Mouse (Mus musculus): Measurements from ENCODE around the gene Inip.
A peak's percentile ranks its signal among the peaks of the same experiment; 100 is the strongest.
"Not testable (repeated sequence)": the region's sequence is repeated elsewhere in the genome, so short reads cannot be mapped to it uniquely, and the experiment has no call there.

Gene Inip

DNA sequence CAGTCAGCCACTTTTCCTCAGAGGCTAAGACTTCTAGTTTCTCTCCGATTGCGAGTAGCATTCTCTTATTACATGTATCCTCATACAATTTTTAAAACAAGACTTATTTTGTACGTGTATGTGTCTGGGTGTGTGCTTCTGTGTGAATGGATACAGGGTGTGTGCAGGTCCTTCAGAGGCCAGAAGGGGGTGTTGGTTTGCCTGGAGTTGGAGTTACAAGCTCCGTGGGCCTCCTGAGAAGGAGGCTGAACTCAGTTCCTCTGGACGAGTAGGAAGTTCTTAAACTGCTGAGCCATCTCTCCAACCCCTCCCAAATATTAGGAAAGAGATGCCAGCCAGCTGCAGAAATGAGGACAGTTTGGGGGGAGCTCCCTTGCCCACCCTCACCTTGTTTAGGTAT lies 7.0 kb upstream of the Inip start:
- no peak for DNase-seq (ENCODE audit: low read depth, low spot score)

DNA sequence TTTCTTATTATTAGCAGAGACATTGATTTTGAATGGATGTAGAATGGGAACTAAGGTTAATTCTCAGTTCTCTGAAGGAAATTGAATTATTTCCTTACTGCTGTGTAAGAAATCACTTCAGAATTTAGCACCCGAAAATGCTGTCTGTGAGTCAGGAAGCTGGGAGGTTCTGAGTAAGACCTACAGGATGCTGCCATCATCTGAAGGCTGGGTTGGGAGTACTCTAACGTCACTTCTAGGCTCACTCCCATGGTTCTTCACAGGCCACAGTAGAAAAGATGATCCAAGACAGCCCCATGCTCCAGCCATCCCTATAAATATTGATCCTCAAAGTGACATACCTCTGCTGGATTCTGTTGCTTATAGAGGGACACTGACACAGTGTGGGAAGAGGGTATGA lies 6.1 kb upstream of the Inip start:
- no peak for DNase-seq (ENCODE audit: low read depth, low spot score)

DNA sequence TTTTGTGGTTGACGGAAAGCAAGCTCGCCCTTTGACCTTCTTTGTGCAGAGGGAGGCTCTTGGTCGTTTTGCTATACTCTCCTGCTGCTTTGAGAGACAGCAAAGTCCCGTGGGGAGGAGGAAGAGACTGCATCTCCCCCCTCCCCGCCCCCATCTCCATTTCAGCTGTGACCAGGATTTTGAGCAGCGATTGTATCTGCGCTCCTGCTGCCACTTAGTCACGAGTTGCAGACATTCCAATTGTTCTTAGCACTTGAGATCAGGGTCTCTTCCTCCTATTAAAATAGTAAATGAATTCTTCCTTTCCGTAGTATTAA lies 5.4 kb upstream of the Inip start:
- no peak for DNase-seq (ENCODE audit: low read depth, low spot score)

DNA sequence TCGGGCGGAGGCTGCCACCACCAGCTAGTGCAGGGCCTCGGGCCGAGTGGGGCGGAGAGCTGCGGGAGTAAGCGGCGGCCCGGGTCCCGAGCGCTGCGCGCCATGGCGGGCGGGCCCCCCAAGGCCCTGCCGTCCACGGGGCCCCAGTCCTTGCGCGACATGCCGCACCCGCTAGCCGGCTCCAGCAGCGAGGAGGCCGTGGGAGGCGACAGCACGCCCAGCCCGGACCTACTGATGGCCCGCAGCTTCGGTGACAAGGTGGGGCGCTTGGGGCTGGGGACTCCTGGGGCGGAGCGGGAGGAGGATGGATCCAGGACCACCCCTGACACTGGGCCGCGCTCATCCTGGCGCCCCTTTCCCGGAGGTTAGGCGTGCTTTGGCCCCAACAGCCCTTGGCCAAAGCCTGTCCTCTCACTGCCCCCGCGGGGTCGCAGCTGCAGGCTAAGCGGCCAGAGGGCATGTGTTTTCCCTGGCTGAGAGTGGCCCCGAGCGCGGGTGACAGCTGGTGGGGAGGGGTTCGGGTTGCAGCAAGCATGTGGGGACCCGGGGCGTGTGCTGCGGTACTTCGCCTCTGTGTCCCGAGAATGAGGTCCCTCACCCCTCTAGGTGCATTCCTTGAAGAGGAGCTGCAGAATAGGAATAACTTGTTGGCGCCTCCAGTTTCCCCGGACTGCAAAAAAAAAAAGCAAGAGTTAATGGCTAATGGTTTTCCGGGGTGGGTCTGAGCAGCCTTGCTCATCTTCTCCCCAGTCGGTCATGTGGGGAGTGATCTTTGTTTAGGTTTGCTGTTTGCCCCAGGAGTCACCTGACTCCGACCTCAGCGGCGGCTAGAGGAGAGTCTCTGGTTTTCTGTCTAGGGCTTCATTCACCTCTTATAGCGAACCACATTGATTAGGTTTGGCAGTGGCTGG lies 4.8 kb upstream of the Inip start:
- DNase-seq (ENCODE audit: low read depth, low spot score) = no peak

DNA sequence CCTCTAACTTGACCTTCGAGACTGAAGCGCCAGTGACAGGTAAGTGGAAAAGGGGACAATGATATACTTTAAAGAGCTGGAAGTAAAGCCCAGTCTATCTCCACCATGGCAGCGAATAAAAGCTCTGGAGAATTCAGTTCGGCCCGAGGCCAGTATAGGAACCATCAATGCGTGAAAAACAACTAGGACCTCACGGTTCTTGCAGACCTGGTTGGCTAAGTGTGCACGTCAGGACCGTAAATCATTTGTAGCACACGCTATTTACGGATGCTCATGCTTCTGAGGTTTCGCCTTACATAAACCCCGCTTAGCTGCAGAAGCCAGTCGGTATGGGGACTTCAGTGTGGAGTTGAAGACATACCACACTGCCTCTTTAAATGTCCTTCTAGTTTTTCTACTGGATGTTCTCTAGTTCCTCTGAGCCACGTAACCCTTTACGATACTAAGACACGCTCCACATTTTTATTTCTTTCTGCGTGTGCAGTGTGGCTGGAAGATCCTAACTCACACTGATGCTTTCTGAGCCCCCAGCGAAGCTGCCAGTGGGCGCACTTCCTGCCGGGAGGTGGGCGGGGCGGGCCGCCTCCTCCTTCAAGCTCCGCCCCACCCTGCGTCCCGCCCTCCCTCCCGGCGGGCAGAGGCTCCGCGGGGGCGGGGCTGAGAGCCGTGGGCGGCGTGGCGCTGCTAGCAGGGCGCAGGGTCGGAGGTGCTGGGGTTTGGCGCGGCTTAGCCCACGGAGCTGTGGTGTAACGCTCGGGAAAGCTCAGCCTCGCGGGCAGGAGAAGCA lies 4.0 kb upstream of the Inip start, which contains the start of gene Snx30:
Gene Snx30, plus strand, starts transcription at position 660 of the 787 bp plus-strand sequence.
- DNase-seq (ENCODE audit: low read depth, low spot score) = peak; percentile 86

DNA sequence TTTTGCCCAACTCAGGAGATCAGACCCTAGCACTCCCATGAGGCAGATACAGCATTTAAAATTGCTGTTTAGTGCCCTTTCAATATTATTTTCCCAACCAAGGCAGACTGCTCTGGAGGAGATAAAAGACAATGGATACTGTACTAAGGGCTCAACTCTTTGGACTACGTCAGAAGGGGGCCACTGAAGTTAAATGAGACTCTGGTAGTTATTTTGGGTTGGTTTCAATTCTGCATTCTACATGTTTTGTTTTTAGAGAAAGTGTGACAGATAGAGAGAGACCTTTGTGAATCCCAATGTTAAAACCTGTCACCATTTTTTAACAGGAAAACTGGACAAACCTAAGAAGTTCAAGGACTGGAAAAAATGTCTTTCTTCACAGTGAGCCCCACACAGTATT lies 3.4 kb upstream of the Inip start:
- no peak for DNase-seq (ENCODE audit: low read depth, low spot score)

DNA sequence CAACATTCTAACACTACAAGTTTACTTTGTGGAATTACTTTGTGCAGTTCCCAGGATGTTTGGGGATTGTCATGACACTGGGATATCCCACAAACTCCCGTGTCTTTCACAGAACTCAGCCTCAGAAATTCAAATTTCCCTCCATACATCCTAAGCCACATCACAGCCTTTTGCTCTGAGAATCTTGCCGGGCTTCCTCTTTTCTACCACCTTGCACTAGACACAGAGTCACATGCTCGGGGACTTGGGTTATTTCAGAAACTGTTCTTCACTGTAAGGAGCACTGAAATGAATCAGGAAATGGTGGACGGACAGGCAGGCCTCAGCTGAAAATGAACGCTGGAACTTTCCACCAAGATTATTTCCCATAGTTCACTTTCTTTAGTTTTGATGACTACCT lies 2.0 kb upstream of the Inip start:
- no peak for DNase-seq (ENCODE audit: low read depth, low spot score)

DNA sequence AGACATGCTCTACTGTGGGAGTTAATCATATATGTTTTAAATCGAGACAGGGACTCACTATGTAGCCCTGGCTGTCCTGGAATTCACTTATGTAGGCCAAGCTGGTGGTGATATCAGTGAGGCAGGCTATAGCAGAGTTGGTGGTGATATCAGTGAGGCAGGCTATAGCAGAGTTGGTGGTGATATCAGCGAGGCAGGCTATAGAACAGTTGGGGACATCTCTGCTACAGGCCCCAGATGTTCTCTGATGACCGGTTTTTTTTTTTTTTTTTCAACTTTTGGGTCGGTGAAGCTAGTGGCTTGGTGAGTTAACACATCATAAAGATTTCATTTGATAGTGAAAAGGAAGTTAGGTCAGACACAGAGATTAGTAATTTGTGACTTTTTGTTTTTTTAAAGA lies 1.4 kb upstream of the Inip start:
- no peak for DNase-seq (ENCODE audit: low read depth, low spot score)

DNA sequence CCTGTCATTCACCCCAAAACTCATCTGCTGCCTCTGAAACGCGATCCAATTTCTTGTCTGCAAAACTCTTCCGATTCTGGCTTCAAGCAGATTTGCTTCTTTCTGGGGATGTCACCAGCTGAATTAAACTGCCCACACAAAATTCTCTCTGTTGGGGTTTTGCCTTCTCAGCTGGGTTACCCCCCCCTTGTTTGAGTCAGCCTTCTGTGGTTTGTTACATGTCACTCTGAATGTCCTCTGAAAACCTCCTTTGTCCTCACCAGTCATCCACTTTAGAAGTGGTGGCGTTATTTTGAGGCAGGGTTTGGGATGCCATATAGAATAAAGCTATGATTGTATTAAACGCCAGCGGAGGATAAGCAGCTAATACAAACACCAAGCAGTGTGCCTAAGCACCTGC lies 718 bp upstream of the Inip start:
- DNase-seq (ENCODE audit: low read depth, low spot score) = no peak

DNA sequence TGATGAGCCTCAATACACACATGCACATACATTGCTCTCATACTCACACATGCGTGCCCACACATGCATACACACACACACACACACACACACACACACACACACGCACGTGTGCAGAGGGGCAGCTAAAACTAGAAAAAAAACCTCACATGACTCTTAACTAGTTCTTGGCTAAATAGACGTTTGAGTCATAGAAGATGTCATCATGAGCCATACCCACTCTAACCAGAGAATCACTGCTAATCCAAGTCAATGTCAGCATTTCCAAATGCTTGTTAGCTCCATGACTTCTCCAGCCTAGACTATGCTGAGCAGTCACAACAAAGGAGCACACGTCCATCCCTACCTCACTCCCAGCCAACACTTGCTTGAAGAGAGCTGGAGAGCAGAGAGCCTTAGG lies 1.2 kb downstream of the Inip start:
- DNase-seq (ENCODE audit: low read depth, low spot score) = no peak

DNA sequence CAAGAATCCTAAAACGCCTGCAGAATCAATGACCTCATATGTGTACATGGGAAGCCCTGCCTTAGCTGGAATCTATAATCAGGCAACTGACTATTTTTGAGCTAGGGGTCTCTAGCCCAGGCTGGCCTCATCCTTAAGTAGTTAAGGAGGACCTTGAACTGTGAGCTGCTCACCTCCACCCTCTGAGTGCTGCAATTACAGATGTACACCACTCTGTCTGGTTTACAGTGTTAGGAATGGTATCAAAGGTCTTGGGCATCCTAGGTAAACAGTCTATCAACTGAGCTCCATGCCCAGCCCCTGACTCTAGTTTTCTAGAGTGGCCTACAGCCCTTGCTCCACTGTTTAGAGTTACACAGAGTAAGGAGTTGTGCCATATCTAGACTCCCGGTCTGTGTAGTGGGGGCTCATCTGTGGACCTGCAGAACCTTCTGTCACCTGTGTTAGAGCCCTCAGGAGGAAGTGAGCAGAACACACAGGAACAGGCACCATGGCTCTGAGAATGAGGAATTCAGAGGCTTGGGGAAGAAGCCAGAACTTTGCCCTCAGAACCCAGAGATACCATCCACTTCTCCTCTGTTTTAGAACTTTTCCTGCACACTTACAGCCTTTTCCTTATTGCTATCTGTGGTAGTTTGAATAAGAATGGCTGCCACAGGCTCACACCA lies 5.5 kb downstream of the Inip start:
- DNase-seq (ENCODE audit: low read depth, low spot score) = no peak

DNA sequence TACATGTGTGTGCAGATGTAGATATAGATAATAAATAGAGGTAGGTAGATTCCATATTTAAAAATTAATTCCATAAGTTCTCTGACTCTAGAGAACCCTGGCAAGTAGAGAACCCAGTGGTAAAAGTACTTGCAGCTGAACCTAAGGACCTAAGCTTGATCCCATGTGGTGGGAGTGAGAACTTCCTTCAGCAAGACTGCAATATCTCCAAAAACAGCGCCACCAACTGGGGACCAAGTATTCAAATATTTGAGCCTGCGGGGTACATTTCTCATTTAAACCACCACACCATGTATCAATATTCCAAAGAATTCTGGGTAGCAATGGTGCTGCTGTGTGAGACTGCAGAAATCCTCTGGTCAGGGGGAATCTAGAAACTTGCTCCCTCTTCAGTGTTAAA lies 7.3 kb downstream of the Inip start:
- DNase-seq (ENCODE audit: low read depth, low spot score) = no peak

DNA sequence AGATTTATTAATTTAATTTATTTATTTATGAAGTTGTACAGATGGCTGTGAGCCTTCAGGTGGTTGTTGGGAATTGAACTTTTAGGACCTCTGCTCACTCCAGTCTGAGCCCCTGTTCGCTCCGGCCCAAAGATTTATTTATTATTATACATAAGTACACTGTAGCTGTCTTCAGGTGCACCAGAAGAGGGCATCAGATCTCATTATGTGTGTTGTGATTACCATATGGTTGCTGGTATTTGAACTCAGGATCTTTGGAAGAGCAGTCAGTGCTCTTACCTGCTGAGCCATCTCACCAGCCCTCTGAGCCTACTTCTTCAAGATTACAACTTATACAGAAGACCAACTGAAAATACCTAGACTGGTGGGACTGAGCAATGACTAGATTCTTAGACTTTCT lies 7.8 kb downstream of the Inip start:
- not testable (repeated sequence) for DNase-seq (ENCODE audit: low read depth, low spot score)

DNA sequence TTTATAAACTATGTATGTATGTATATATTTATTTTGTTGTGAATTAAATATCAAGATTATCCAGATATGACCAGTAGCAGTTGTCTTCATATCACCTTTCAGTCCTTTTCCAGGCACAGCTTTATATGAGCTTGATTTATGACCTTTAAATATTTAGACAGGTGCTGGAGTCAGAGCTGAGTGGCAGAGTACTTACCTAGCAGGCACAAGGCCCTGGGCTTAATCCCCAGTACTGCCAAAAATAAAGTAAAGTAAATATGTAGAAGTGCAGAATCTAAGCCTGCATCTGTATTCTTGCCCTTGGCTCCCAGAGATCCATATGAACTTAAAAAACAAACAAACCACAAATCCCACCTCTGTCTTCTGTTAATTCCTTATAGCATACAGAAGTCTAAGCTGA lies 12.4 kb downstream of the Inip start:
- DNase-seq (ENCODE audit: low read depth, low spot score) = no peak

DNA sequence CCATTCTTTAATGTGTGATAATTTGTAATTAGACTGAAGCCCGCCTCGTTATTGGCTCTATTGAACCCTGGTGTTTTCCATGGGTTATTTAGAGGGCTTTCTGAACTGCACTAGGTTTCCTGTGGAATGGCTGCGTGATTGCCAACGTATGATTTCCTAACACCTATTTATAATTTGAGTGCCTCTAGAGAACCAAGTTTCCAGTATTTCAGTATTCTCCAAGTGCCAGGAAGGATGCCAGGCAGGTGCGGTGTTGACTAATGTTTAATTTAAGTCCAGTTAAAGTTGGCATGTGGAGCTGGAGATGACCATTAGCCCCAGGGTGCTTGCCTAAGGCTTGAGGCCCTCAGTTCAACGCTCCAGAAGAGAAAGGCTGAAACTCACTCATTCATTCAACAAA lies 14.3 kb downstream of the Inip start:
- no peak for DNase-seq (ENCODE audit: low read depth, low spot score)

DNA sequence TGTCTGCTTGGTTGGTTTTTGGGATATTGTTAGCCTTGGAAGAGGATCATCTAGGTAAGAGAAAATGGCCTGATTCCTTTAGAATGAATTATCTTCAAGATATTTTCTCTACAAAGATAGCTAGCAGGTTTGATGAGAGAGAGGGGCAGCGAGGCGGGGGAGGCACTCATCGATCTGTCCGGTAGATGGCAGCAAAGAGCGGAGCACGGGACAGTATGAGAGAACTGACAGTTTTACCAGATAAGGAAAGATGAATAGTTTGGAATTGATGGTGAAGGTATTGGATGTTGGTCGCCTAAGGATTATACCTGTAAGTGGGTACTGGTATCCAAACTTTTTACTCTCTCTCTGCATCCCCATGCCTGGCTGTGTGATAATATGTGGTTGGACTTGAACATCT lies 14.7 kb downstream of the Inip start:
- DNase-seq (ENCODE audit: low read depth, low spot score) = peak; percentile 58

DNA sequence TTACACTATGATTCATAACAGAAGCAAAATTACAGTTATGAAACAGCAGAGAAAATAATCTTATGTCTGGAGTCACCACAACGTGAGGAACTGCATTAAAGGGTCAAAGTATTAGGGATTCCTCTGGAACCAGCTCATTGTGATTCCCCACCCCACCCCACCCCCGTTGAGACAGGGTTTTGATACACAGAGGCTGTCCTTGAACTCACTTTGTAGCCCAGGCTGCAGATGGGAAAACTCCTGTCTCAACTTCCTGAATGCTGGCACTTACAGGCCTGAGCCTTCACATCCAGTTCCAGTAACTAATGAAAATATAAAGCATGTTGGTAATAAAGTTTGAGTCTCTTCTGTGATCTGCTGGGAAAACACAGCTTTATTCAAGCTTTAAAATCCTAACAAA lies 16.0 kb downstream of the Inip start:
- DNase-seq (ENCODE audit: low read depth, low spot score) = no peak

DNA sequence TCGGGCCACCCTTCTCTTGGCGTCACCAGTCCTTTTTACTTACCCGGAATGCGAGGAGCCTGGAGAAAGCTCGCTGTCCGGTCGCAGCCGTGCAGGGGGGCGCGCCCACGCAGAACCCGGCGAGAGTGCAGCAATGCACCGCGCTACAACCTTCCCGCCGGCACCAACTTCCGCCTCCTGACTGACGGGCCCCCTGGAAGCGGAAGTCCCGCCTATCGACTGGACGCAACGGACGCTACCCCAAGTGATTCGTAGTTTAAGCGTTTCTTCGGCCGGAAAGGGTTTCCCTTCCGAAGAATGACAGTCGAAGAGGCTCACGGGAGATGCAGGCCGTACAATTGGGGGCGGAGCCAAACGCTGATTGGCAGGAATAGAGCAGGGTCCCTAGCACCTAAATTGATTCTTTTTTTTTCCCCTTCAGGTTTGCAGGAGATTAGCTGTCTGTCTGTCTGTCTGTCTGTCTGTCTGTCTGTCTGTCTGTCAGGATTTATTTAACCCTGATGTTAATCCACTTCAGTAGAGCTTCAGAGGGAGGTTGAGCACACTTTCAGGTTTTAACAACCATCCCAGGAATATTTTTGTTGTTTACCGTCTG lies 17.6 kb downstream of the Inip start:
- peak; percentile 94 for DNase-seq (ENCODE audit: low read depth, low spot score)

DNA sequence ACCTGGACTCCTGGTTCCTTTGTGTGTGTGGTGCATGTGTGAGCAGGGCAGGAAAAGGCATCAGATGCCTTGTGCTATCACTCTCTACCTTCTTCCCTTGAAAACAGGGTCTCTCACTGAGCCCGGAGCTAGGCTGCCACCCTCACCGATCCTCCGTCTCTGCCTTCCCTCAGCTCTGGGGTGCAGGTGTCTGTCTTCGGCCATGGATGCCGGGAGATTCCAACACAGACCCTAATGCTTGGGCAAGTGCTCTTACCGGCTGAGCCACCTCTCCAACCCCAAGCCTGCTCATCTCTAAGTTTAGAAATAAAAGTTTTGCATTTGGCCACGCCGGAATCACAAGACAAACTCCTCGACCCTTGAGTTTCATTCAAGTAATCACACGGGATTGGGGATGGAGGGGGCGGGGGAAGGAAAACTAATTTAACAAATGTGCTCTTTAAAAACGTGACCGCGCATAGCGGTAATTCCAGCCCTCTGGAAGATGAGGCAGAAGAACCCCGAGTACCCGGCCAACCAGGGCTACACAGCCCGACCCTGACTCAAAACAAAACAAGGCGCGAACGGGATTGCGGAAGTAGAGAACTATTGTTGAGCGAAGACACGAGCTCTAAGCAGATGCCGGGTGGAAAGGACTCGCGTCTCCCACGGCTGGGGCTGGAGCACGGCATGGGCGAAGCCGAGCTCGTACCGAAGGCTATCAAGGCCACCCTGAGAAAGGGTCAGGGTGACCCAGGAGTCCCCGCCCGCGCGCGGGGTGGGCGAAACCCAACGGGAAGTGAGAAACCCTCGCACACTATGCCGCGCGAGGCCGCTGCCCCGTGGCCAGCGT lies 18.3 kb downstream of the Inip start:
- peak; percentile 27 for DNase-seq (ENCODE audit: low read depth, low spot score)

DNA sequence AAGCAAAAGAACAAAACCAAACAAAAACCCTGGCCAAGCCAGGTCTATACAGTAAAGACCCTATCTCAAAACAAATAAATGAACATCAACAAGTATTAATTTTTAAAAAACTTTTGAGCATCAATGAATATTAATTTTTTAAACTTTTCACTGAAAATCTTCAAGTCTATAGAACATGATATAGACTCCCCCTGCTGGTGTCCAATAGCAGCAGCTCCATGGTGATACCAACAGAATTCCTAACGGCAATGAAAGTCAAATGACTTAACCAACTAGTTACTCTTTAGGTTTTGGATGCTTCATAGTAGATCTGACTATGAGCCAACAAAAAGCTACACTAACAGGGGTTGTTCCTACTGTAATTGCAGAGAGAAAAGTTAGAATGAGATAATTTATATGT lies 20.8 kb downstream of the Inip start:
- no peak for DNase-seq (ENCODE audit: low read depth, low spot score)

DNA sequence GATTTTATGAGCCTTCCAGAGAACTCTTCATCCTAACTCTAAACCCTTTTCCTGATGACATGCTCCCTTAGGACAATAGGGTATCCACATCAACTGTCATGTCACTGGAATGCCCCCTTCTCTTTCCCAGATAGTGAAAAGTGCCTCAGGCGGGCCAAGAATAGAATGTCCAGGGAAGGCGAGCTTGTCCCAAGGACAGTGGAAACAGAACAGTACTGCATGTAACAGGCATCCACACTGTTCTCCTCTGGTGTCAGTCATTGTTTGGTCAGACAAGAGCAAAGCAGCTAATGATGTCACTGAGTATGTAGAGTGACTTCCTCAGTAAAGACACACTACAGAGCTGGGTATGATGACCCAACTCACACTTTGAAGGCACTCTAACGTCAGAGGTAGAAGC lies 23.6 kb downstream of the Inip start:
- no peak for DNase-seq (ENCODE audit: low read depth, low spot score)
